Mouse (Mus musculus) gastrocnemius, postnatal 14 days (tissue): ENCODE data around the gene Nmur1. TPM values are rescaled to one million over a fixed set of nuclear protein-coding genes. Genes with fewer than 3 reads are reported as not detected.
"Not testable (repeated sequence)": the region's sequence is repeated elsewhere in the genome, so short reads cannot be mapped to it uniquely, and the experiment has no call there.

Experiments
- DNase-seq: peaks from one replicate; pipeline ENCODE4 v3.0.0; 2021; ENCODE audit warnings: mixed read lengths
- intact Hi-C: fragments of 180-260 bp; cut with DNase I; formaldehyde crosslinking; loops from one replicate; pipeline ENCODE4 v1.15.1; 2025; ENCODE audit warnings: low total_unique reads
- long read RNA-seq, 2 experiments: library from polyadenylated mRNA; stranded (forward); transcript quantifications; one replicate each; pipeline ENCODE4 v2.0.0; 2021
- total RNA-seq, 2 experiments: library from RNA; stranded (reverse); gene quantifications; 2 replicates each; pipeline ENCODE4 v1.2.3; 2021

Gene Nmur1
- not detected for total RNA-seq
- long read RNA-seq, experiment 1, result 0 reads
- long read RNA-seq, experiment 2, partial matches to known transcripts, result 0 of 1 reads
- long read RNA-seq, experiment 2, other reads (novel, unspliced or antisense), result 0 of 1 reads

DNA sequence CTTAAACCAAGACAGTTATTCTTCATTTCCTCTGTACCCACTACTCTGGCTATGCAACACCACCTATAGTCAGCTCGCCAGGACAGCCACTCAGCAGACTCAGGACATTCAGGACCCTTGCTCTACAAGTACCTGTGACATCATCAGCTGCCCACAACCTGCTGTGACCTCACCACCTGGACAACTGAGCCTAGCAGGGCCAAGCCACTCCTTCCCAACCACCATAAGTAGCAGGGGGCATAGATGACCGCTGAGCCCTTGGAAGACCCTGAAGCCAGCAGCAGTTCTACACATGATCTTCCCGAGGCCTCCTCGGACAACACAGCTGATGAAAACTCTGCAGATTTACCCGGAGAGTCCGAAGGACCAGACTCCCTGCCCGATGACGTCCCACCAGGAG is at the start of gene Nmur1, which contains the start of gene Tex44:
TSS of gene Nmur1 (minus strand) at position 101 of the 400 bp plus-strand sequence.
TSS of gene Tex44 (plus strand) at position 202 of the 400 bp plus-strand sequence.
- intact Hi-C loops, result loop anchor here (5.0 kb wide), 1 partner anchor 44 kb away; no protein-coding TSS in a partner anchor
- no peak for DNase-seq

DNA sequence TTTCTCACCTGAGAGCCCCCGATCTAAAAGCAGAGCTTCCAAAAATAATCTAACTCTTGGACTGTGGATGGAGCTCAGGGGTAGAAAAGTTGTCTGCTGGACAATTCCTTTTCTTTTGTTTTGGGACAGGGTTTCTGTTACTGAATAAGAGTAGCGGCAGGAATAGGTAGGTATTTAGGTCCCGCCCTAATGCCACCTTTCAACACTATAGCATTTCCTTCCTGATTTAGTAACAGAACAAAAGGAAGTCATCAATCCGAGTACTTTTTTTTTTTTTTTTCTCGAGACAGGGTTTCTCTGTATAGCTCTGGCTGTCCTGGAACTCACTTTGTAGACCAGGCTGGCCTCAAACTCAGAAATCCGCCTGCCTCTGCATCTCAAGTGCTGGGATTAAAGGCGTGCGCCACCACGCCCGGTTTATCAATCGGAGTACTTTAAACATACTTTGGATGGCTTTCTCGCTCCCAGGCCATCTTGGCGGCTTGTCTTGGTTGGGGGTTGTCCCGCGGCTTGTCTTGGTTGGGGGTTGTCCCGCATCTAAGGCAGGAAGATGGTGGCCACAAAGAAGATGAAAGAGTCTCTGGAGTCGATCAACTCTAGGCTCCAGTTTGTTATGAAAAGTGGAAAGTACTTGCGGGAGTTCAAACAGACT is 47.2 kb upstream of the Nmur1 start:
- intact Hi-C loops, result no loop called here

DNA sequence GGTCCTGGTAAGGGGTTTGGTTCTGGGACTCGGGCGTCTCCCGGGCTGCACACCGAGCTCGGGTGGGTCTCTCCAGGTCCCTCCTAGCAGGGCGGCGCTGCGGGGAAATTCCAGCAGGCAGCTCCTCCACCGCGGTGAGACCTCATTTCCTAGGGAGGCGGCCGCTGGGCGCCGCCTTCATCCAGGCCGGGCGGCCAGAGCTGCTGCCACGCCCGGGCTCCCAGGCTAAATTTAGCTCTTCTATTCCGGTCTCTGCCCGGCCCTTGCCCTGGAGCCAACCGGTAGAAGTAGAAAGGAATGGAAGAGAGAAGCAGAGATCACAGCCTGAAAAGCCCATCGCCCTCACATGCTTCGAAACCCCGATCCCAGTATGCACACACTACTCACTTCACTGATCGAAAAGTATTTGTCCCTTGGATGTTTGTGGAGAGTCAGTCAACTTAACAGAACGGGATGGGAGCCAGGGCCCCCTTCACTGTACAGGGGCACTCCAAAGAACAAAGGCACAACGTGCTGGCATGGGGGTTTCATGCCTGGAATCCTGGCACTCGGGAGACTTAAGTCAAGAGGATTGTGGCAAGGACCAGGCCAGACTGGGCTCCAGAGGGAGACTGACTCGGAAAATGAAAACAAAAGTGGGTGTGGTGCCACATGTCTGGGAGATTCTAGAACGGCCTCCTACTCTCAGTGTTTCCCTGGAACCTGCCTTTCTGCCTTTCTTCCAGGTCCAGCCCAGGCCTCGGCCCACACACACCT is 46.3 kb upstream of the Nmur1 start:
- DNase-seq, result peak; percentile 83
- intact Hi-C loops, result no loop called here

More for the DNA sequence above, 47.2 kb upstream of the Nmur1 start:
- DNase-seq, result no peak

DNA sequence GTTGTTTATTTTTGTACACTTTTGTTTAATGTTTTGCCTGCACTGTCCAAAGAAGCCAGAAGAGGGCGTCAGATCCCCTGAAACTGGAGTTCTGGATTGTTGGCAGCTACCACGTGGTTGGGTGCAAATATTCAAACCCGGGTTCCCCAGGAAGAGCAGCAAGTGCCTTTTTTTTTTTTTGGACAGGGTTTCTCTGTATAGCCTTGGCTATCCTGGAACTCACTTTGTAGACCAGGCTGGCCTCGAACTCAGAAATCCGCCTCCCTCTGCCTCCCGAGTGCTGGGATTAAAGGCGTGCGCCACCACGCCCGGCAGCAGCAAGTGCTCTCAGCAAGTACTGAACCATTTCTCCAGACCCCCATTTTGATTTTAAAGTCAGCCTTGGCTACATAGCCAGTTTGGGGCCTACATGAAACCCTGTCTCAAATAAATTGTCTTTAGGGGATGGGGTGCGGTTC is 45.5 kb upstream of the Nmur1 start:
- intact Hi-C loops, result not testable (repeated sequence)
- DNase-seq, result peak; percentile 46

DNA sequence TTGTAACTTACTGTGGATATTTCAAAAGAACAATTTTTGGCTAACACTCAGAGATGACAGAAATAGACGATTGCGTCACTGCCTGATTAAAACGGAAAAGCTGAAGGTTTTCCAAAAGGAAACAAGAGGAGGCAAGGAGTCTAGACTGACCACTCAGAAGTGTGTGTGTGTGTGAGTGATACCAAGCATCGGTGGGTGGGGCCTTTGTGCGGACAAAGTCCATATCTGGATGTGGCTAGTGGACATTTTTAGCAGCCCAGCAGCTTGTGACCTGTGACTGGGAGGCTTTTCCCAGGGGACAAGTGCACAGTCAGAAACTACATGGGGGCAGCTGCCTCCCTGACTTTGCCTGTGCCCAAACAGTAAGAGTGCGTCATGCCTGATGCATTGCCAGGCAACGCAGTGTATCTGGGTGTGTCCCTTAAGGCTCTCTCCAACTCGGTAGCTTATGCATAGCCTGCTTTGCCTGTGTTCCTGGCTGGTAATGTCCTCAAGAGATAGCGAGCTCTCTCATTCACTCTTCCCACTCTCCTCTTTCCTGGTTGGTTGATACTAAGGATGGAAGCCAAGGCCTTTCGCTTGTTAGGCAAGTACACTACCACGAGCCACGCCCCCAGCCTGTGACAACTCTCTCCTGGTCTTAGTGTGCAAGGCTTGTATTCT is 44.6 kb upstream of the Nmur1 start:
- intact Hi-C loops, result no loop called here
- peak; percentile 83 for DNase-seq

DNA sequence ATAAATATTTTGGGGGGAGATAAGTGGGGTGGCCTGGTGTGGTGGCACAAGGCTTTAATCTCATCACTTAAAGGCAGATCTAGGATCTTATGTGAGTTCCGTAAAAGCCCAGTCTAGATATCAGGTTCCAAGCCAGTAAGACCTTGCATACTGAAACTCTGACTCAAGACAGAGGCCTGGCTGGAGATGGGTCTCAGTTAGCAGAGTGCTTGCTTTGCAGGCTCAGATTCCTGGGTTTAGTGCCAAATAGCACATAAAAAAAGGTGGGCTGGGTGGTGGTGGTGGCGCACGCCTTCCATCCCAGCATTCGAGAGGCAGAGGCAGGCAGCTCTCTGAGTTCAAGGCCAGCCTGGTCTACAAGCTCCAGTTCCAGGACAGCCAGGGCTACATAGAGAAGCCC is 43.8 kb upstream of the Nmur1 start:
- DNase-seq, result no peak
- intact Hi-C loops, result no loop called here

DNA sequence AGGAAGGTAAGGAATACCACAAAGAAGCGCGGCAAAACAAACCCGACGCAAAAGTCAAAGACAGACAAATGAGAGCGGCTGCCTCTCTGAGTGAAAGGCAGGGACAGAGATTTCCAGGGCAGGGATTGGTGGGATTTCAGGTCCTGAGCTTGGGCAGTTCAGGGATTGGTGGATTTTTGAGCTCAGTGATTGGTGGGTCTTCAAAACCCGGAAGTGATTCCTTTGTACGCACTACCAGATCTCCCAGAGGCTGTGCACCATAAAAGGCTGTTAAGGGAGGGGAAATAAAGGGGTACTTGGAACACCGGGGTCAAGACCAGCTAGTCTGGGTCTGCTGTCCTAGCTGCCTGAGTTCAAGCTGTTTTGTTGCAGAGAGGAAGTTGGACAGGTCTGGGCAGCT is 41.4 kb upstream of the Nmur1 start:
- DNase-seq, result no peak
- intact Hi-C loops, result no loop called here

DNA sequence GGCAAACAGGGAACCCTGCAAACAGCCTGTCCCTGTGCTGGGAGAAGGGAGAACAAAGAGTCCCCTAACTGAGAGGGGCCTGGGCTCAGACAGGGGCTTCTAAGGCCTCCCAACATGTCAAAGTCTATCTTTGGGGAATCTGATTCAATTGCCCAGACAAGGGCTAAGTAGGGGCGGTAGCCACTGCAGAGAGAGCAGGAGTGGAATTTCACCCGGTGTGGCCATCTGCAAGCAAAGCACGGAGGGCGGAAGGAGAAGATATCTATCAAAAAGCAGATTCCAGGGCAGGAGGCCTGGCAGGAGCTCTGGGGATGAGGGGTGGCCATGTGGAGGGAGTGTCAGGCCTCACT is 38.8 kb upstream of the Nmur1 start:
- intact Hi-C loops, result no loop called here
- no peak for DNase-seq

DNA sequence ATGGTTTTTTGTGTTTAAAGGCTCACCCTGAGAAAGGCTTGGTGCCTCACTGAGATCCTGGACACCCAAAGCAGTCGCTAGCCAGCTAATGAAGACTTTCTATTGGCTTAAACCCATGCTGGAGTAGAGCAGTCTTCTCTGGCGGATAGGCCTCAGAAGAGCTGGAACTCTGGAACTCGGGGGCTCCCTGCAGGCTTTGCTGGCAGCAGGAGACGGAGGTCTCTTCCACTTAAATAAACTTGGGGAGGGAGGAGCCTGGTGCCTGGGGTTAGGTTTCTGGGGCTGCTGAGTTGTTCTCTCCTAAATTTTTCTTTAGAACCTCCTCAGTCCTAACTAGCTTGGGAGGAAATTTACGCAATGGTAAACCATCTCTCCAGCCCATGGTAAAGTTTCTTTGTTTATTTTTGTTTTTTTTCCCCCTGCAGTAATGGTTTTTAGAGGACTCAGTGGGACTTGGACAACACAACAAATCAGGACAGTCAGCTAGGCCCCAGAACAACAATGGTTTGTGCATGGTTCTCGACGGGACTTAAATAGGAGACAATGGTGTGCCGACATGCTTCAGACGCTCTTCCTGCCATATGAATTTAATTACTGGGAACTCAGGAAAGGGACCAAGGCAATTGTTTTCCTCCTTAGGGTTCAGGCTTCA is 38.3 kb upstream of the Nmur1 start:
- intact Hi-C loops, result no loop called here
- DNase-seq, result no peak

DNA sequence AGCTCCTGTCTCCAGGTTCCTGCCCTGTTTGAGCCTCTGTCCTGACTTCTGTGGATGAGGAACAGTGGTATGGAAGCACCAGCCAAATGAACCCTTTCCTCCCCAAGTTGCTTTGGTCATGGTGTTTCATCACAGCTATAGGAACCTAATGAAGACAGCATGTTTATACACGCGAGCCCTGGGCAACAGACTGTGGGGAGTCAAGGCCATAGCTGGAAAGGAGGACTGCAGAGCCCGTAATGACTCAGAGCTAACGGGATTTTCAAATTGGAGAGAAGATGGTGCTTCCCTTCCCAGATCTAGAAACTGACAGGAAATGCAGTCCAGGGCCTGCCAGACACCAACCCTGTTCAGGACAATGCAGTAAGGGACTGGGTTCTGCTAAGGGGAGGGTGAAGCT is 33.3 kb upstream of the Nmur1 start:
- intact Hi-C loops, result no loop called here
- DNase-seq, result no peak

DNA sequence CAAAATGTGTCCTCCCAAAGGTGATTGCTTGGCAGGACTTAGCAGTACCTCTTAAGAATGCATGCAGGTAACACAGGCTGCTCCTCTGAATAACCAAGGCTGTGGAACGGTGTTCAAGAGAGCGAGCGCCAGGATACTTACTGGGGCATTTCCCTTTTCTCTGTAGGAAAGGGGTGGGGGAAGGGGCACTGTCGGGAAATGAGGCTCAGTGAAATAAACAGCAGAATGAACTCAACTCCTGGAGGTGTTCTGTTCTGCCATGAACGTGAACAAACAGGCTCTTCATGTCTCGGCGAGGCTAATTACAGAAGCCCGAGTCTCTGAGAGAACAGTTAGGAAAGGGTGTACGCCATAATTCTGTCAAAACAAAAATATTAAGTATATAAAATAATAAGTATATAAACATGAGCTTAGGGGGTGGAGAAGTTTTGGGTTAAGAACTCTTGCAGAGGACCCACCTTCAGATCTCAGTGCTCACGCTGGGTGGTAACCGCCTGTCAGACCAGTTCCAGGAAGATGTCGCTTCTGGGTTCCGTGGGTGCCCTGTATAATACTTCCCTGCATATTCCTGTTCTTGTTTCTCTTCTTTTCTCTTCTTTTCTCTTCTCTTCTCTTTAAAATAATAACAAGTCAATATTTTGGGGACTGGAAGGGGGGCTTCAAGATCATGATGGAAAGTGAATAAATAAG is 31.0 kb upstream of the Nmur1 start:
- no peak for DNase-seq
- intact Hi-C loops, result no loop called here

DNA sequence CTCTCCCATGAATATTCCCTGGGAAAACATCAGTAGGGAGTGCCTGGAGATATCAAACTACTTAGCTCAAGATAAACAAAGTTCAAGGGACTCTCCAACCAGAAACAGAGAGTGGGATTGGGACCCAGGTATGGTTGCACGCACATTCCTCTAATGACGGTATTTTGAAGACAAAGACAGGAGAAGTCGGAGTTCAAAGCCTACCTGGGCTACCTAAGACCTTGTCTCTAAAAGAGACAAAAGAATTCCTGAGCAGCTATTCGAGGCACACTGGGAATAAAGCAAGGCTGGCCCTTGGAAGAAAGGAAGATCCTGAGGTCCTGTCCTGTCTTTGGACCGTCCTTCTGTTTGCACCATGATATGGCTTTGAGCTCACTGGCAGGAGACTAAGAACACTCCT is 26.7 kb upstream of the Nmur1 start:
- intact Hi-C loops, result no loop called here
- DNase-seq, result no peak

DNA sequence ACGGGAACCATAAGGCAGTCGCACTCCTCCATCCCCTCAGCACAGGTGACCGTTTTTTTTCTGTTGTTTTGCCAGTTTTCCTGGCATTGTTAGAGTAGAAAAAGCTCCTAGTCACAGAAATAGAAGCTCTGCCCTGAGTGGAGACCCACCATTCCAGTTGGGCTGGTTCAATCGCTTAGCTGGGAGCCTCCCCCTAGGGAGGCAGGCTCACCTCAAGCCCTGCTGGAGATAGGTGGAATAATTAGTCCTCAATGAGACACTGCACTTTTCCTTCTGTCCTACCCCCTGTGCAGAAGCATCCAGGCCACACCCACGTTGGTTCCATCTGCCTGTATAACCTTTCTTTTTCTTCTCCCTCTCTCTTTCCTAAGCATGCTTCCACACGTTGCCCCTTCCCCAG is 23.9 kb upstream of the Nmur1 start:
- intact Hi-C loops, result loop anchor here (10.0 kb wide), 1 partner anchor 85 kb away; no protein-coding TSS in a partner anchor
- DNase-seq, result no peak

DNA sequence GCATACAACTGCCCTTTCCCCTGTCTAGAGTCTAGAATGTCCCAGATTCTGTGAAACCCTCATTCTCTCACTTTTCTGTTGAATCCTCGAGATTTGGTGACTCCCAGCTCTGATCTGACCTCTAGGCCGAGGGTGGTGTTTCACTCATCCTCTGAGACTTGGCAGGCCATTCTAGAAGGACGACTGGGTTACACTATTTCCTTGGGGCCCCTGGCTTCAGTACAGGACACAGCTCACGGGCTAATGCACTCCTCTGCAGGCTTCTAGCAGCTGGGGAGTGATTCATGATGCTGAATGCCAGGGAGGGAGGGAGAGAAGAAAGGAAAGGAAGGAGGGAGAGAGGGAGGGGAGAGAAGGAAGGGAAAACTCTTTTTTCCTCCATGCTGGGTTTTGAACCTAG is 22.2 kb upstream of the Nmur1 start:
- peak; percentile 67 for DNase-seq

DNA sequence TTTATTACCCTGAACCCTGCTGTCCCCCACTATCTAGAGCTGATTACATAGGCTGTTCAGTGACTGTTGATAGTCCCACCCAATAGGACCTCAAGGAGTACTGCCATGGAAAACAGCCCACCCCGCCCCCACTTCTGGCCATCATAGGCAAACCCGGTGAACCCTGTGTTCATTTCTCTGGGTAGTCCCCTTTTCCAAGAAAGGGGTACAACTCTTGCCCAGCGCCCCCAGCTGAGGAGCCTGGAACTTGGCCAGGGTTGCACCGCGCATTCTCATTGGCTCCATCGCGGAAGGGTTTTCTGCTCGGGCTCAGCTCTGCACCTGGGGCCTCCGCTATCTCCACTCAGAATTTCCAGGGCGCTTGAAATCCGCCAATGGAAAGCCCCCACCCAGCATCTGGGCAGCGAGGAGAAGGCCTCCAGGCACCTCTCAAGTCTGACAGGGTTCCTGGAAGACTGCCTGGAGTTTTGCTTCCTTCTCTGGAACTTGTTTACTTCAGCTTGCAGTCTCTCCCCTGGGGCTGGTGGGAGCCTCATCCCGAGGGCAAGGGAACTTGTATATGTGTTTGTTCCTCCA is 21.7 kb upstream of the Nmur1 start:
- intact Hi-C loops, result loop anchor here (10.0 kb wide), 1 partner anchor 87 kb away; no protein-coding TSS in a partner anchor
- DNase-seq, result peak; percentile 64

More for the DNA sequence above, 22.2 kb upstream of the Nmur1 start:
- intact Hi-C loops, result loop anchor here (10.0 kb wide), 1 partner anchor 87 kb away; no protein-coding TSS in a partner anchor

DNA sequence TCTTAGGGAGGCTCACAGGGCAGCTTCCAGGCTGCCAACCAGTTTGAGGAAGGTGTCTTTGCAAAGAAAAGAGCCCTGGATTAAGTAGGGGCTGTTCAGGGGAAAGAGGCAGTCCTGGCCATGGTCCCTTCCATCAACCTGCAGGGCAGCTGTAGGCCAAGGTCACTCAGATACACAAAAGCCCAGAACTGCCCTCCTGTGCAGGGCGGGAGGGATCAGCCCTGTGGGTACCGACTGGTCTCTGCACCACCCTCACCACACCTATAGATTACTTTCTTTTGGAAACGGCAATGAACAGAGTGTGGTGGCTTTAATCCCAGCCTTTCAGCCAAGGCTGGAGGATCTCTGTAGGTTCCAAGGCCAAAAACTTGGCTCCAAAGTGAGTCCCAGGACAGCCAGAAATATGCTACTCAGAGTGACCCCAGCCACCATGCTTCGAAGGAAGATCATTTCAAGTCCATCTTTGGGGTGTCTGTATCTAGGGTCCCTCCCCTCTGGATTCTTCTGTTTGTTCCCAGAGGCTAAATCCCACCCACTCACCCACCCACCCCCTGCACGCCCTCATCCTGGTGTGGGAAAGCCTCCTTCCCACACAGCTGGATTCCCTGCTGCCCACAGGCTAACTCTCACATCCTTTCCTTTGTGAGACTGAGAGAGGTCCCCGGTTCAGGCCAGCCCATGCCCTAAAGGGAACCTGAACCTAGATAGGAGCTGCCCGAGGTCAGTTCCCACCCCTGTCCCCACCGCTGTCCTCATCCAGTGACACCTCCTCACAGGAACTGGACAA is 17.6 kb upstream of the Nmur1 start:
- intact Hi-C loops, result loop anchor here (10.0 kb wide), 1 partner anchor 91 kb away; no protein-coding TSS in a partner anchor
- no peak for DNase-seq

DNA sequence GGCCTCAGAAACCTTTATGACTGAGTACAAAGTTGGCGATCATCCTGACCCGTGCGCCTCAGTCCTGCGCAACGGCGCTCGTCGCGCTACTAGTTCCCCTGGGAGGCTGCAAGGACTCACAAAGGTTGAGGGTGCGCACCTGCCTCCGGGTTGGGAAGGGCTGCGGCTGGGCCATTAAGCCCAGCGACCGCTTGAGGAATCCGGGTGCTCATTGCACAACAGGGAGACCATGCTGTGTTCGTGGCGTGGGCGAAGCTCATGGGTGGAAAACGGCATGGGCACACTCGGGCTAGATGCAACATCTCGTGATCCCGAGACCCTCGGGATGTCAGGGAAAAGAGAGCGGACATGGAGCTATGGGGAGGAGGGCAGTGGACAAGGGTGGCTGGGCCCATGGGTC is 16.8 kb upstream of the Nmur1 start:
- no peak for DNase-seq
- intact Hi-C loops, result loop anchor here (10.0 kb wide), 1 partner anchor 92 kb away; no protein-coding TSS in a partner anchor
